8 mouse cellular contexts compared by ENCODE assay signal in genomic region chr9:35210542-35211474, GRCm38 (mm10). TPM values are rescaled to one million over a fixed set of nuclear protein-coding genes. Genes with fewer than 3 reads are reported as not detected.
DNase-seq lines count a peak whose midpoint lies in the region; ATAC-seq lines count a peak whose summit lies in the region.

Foxred1 (minus strand) TSS chr9:35211055.

- peak; percentile 99 to 100 for DNase-seq in adrenal gland, adult (ENCODE audit: inconsistent age in 2 of 2, low spot score in 1 of 2)
- peak; percentile 100 for DNase-seq in embryo, embryonic 10.5 days (ENCODE audit: low spot score)
- DNase-seq in gastrocnemius, postnatal 14 days = peak; percentile 99
- DNase-seq in left cerebral cortex, postnatal 10 days (ENCODE audit: extremely low spot score in 1 of 2, low spot score in 2 of 2) = peak; percentile 98 to 100
- peak; percentile 99 for DNase-seq in right cerebral cortex, postnatal 25 days
- DNase-seq in urinary bladder, postnatal 4 days (ENCODE audit: low spot score in 2 of 2) = peak; percentile 98 to 99

- ATAC-seq in inflammation-experienced regulatory T-cells, adult 6 months = peak; percentile 96
- peak; percentile 98 for ATAC-seq in megakaryocyte-erythroid progenitor cell, adult 5-6 weeks (replicated peaks; ENCODE audit: low FRiP score, low TSS enrichment, poor library complexity, severe bottlenecking)

- intact Hi-C loops in gastrocnemius, postnatal 14 days (cut with DNase I; ENCODE audit: low total_unique reads) = no loop called here
- intact Hi-C loops in left cerebral cortex, postnatal 10 days (cut with DNase I) = no loop called here

RNA-seq across cellular contexts. Expression of gene Foxred1, which starts in this region (rescaled TPM):
- total RNA-seq in gastrocnemius, postnatal 14 days (2021) = 10 to 100 TPM; 34.7 to 40.1 TPM
- 10 to 100 TPM; 22.1 to 33.3 (median 27.3) TPM for polyA plus RNA-seq in inflammation-experienced regulatory T-cells, adult 6 months (2017; shearing (Covaris generic))
- 10 to 100 TPM; 39.3 to 41.7 TPM for total RNA-seq in left cerebral cortex, postnatal 10 days (2021)
- total RNA-seq in megakaryocyte-erythroid progenitor cell, adult 5-6 weeks (2014; fragmentation: Nextera tagmentation) = 29.5 and 36.4 TPM in 2 replicates
- 37.9 and 52.0 TPM in 2 replicates for total RNA-seq in megakaryocyte-erythroid progenitor cell, adult 5-6 weeks (2017)

Comparison
In these comparisons a context has a peak if more than half of its experiments do, and no peak if none do; other contexts are left out.
1. Peak in every context shown above with its lines: DNase-seq and ATAC-seq.